Mouse (Mus musculus) heart, embryonic 14.5 days (tissue): ENCODE results near the gene Smarcal1. TPM values are rescaled to one million over a fixed set of nuclear protein-coding genes. Genes with fewer than 3 reads are reported as not detected.

Experiments used
- ATAC-seq: fragments of 200-750 bp; cut with Nextera tagmentation; 2 replicates; pipeline ENCODE4 v1.8.0; 2017; ENCODE audit warnings: low read depth, moderate TSS enrichment; ENCODE audit not compliant: insufficient number of reproducible peaks, insufficient read depth, low FRiP score
- H3K27ac ChIP-seq, 2 experiments: fragments of 200-500 bp in 1 of 2; fragments of 300-500 bp in 1 of 2; sonication (generic) in 1 of 2; replicated peaks in 1 of 2; 2 replicates each; pipeline ENCODE4 v1.5.1; 2012 to 2014; ENCODE audit warnings: low read depth in 2 of 2, low read length in 2 of 2, control low read depth in 1 of 2, mild to moderate bottlenecking in 1 of 2, mixed read lengths in 1 of 2; ENCODE audit not compliant: control insufficient read depth in 1 of 2, insufficient read depth in 1 of 2
- H3K27me3 ChIP-seq: fragments of 300-500 bp; sonication (generic); 2 replicates; pipeline ENCODE4 v1.6.1; 2014; ENCODE audit warnings: mild to moderate bottlenecking, low read length, control low read depth; ENCODE audit not compliant: control insufficient read depth, insufficient read depth
- H3K36me3 ChIP-seq: fragments of 300-500 bp; sonication (generic); 2 replicates; pipeline ENCODE4 v1.6.1; 2014; ENCODE audit warnings: mild to moderate bottlenecking, control low read depth, low read length, mixed read lengths; ENCODE audit not compliant: control insufficient read depth, insufficient read depth
- H3K4me1 ChIP-seq, 2 experiments: fragments of 200-500 bp in 1 of 2; fragments of 300-500 bp in 1 of 2; sonication (generic) in 1 of 2; 2 replicates each; pipeline ENCODE4 v1.6.1; 2012 to 2014; ENCODE audit warnings: low read length in 2 of 2, control low read depth in 1 of 2, mixed read lengths in 1 of 2; ENCODE audit not compliant: control insufficient read depth in 2 of 2, insufficient read depth in 2 of 2
- H3K4me2 ChIP-seq: fragments of 300-500 bp; sonication (generic); 2 replicates; pipeline ENCODE4 v1.6.1; 2014; ENCODE audit warnings: mild to moderate bottlenecking, low read length
- H3K4me3 ChIP-seq, 2 experiments: fragments of 200-500 bp in 1 of 2; fragments of 300-500 bp in 1 of 2; sonication (generic) in 1 of 2; 2 replicates each; pipeline ENCODE4 v1.5.1; 2012 to 2014; ENCODE audit warnings: low read length in 2 of 2, mild to moderate bottlenecking in 2 of 2, control low read depth in 1 of 2, low read depth in 1 of 2, moderate library complexity in 1 of 2; ENCODE audit not compliant: control insufficient read depth in 1 of 2, insufficient read depth in 1 of 2
- H3K9ac ChIP-seq: fragments of 300-500 bp; sonication (generic); 2 replicates; pipeline ENCODE4 v1.6.1; 2014; ENCODE audit warnings: mild to moderate bottlenecking, low read length
- H3K9me3 ChIP-seq: fragments of 300-500 bp; sonication (generic); 2 replicates; pipeline ENCODE4 v1.6.1; 2016; ENCODE audit warnings: low read length, control low read depth; ENCODE audit not compliant: control insufficient read depth
- WGBS: fragments of 180-500 bp; shearing (Covaris S2); extraction: QIAGEN DNeasy Blood & Tissue Kit; methylation state at CpG from one replicate; pipeline ENCODE4 v1.1.7; 2014; 5-methylcytosine and 5-hydroxymethylcytosine counted together
- polyA plus RNA-seq: library from polyadenylated mRNA; unstranded; fragments of >200 nt; fragmentation: Nextera tagmentation; extraction: Ambion mirVana; gene quantifications from 2 replicates; pipeline ENCODE4 v1.2.1, GENCODE M21; 2014

Smarcal1 gene
- polyA plus RNA-seq = 17.0 and 18.8 TPM in 2 replicates

- peaks cover 5% of the 10 kb centered on the region for H3K27me3 ChIP-seq
- peak within 1 kb of the TSS; percentile 79 for H3K9ac ChIP-seq
- H3K9me3 ChIP-seq = no peaks in the 10 kb centered on the region
- H3K4me1 ChIP-seq = peaks cover 3 to 10% of the 10 kb centered on the region in 2 experiments; a peak in 2 of 4 replicates
- peak within 1 kb of the TSS; percentile 78 for H3K4me2 ChIP-seq
- peak within 1 kb of the TSS; percentile 76 to 77 for H3K4me3 ChIP-seq
- peaks cover 27% of the 10 kb centered on the region for H3K36me3 ChIP-seq
- H3K27ac ChIP-seq = peak within 1 kb of the TSS; percentile 83 to 85
- peak; percentile 99 for ATAC-seq
- under 1% methylated on average over 25 of the region's 25 CpGs for WGBS
These were observed at the start of gene Smarcal1 for GRCm38 (mm10) chr1:72582947-72583731. Gene Smarcal1 (plus strand): TSS chr1:72583251.

GRCm38 (mm10) chr1:72533439-72533838 is 49.6 kb upstream of the Smarcal1 start:
- Histone ChIP-seq H3K9me3 (no peaks in the 10 kb centered on the region), H3K9ac (no peak overlapping the region), H3K4me1 (peaks cover 0 to 11% of the 10 kb centered on the region in 2 experiments; a peak in 2 of 4 replicates), H3K4me3 (no peak overlapping the region), H3K27ac (no peak overlapping the region), H3K4me2 (no peak overlapping the region), H3K27me3 (peaks cover 64% of the 10 kb centered on the region), H3K36me3 (no peaks in the 10 kb centered on the region)
- no peak for ATAC-seq

- H3K27me3 ChIP-seq = peaks cover 57% of the 10 kb centered on the region
- peaks cover 0 to 11% of the 10 kb centered on the region in 2 experiments; a peak in 2 of 4 replicates for H3K4me1 ChIP-seq
- no peaks in the 10 kb centered on the region for H3K9me3 ChIP-seq
- H3K9ac ChIP-seq = no peak overlapping the region
- no peak for ATAC-seq
- no peaks in the 10 kb centered on the region for H3K36me3 ChIP-seq
- WGBS = 3% methylated on average over 35 of the region's 36 CpGs
- H3K27ac ChIP-seq = no peak overlapping the region
- peak overlapping the region; percentile 61 for H3K4me2 ChIP-seq
- peak overlapping the region in 1 of 2 experiments; percentile 31; a peak in 2 of 4 replicates for H3K4me3 ChIP-seq
These were observed 47.1 kb upstream of the Smarcal1 start for GRCm38 (mm10) chr1:72535725-72536571.

- Histone ChIP-seq H3K27ac (no peak within 1 kb of the TSS), H3K9ac (no peak within 1 kb of the TSS), H3K4me2 (peak within 1 kb of the TSS; percentile 61), H3K4me1 (peaks cover 0 to 11% of the 10 kb centered on the region in 2 experiments; a peak in 2 of 4 replicates), H3K27me3 (peaks cover 55% of the 10 kb centered on the region), H3K36me3 (no peaks in the 10 kb centered on the region), H3K4me3 (peak within 1 kb of the TSS; percentile 12 to 31; a peak in 3 of 4 replicates), H3K9me3 (no peaks in the 10 kb centered on the region)
- ATAC-seq = no peak
- under 1% methylated on average over 41 of the region's 41 CpGs for WGBS
These were observed 46.3 kb upstream of the Smarcal1 start, which contains the start of gene March4 for GRCm38 (mm10) chr1:72536611-72537351. Gene March4 (minus strand): TSS chr1:72536930.

GRCm38 (mm10) chr1:72538266-72538665 is 44.8 kb upstream of the Smarcal1 start:
- no peaks in the 10 kb centered on the region for H3K9me3 ChIP-seq
- peaks cover 0 to 11% of the 10 kb centered on the region in 2 experiments; a peak in 2 of 4 replicates for H3K4me1 ChIP-seq
- H3K36me3 ChIP-seq = no peaks in the 10 kb centered on the region
- no peak overlapping the region for H3K4me2 ChIP-seq
- no peak for ATAC-seq
- peaks cover 46% of the 10 kb centered on the region for H3K27me3 ChIP-seq
- 76% methylated on average over 5 of the region's 5 CpGs for WGBS
- H3K27ac ChIP-seq = no peak overlapping the region
- H3K4me3 ChIP-seq = no peak overlapping the region
- H3K9ac ChIP-seq = no peak overlapping the region

- ATAC-seq = no peak
- no peak overlapping the region for H3K27ac ChIP-seq
- WGBS = 75% methylated on average over 2 of the region's 2 CpGs
- H3K36me3 ChIP-seq = no peaks in the 10 kb centered on the region
- no peak overlapping the region for H3K4me2 ChIP-seq
- H3K9me3 ChIP-seq = no peaks in the 10 kb centered on the region
- H3K4me3 ChIP-seq = no peak overlapping the region
- H3K27me3 ChIP-seq = no peaks in the 10 kb centered on the region
- H3K4me1 ChIP-seq = no peaks in the 10 kb centered on the region
- no peak overlapping the region for H3K9ac ChIP-seq
These were observed 32.7 kb upstream of the Smarcal1 start for GRCm38 (mm10) chr1:72550317-72550716.

- no peaks in the 10 kb centered on the region for H3K4me1 ChIP-seq
- no peaks in the 10 kb centered on the region for H3K27me3 ChIP-seq
- no peak overlapping the region for H3K9ac ChIP-seq
- no peak overlapping the region for H3K4me2 ChIP-seq
- no peak for ATAC-seq
- no peaks in the 10 kb centered on the region for H3K36me3 ChIP-seq
- no peak overlapping the region for H3K4me3 ChIP-seq
- WGBS = 76% methylated on average over 3 of the region's 3 CpGs
- H3K9me3 ChIP-seq = no peaks in the 10 kb centered on the region
- no peak overlapping the region for H3K27ac ChIP-seq
These were observed 26.6 kb upstream of the Smarcal1 start for GRCm38 (mm10) chr1:72556471-72556870.
